Mouse (Mus musculus) testis, postnatal 10 days (tissue): ENCODE data around the gene 5730596B20Rik.

Source experiments
- DNase-seq: peaks from one replicate; pipeline ENCODE4 v3.0.0; 2021; ENCODE audit warnings: low spot score

Gene 5730596B20Rik

GRCm38 (mm10) chr6:52162611-52163365 lies 14.5 kb upstream of the 5730596B20Rik start:
- no peak for DNase-seq

- peak; percentile 42 for DNase-seq
Measured at GRCm38 (mm10) chr6:52163366-52164031, 13.8 kb upstream of the 5730596B20Rik start.

GRCm38 (mm10) chr6:52164051-52164625 lies 13.2 kb upstream of the 5730596B20Rik start:
- peak; percentile 43 for DNase-seq

GRCm38 (mm10) chr6:52164626-52165440 lies 12.5 kb upstream of the 5730596B20Rik start, which contains the start of gene Hoxa2:
Gene Hoxa2, minus strand, starts transcription at chr6:52164831.
- DNase-seq = peak; percentile 41

- DNase-seq = no peak
Measured at GRCm38 (mm10) chr6:52165441-52166370, 11.6 kb upstream of the 5730596B20Rik start.

GRCm38 (mm10) chr6:52166431-52167077 lies 10.7 kb upstream of the 5730596B20Rik start:
- DNase-seq = no peak

GRCm38 (mm10) chr6:52167176-52167575 lies 10.1 kb upstream of the 5730596B20Rik start:
- no peak for DNase-seq

GRCm38 (mm10) chr6:52167736-52168161 lies 9.5 kb upstream of the 5730596B20Rik start:
- DNase-seq = no peak

- DNase-seq = no peak
Measured at GRCm38 (mm10) chr6:52168191-52169055, 8.9 kb upstream of the 5730596B20Rik start.

- DNase-seq = no peak
Measured at GRCm38 (mm10) chr6:52169499-52170165, 7.7 kb upstream of the 5730596B20Rik start.

GRCm38 (mm10) chr6:52170166-52170897 lies 7.0 kb upstream of the 5730596B20Rik start:
- DNase-seq = no peak

GRCm38 (mm10) chr6:52170898-52171223 lies 6.4 kb upstream of the 5730596B20Rik start:
- no peak for DNase-seq

- DNase-seq = no peak
Measured at GRCm38 (mm10) chr6:52171331-52171730, 6.0 kb upstream of the 5730596B20Rik start.

GRCm38 (mm10) chr6:52171938-52172337 lies 5.4 kb upstream of the 5730596B20Rik start:
- DNase-seq = no peak

GRCm38 (mm10) chr6:52172501-52172900 lies 4.8 kb upstream of the 5730596B20Rik start:
- DNase-seq = peak; percentile 82

- no peak for DNase-seq
Measured at GRCm38 (mm10) chr6:52173648-52174047, 3.6 kb upstream of the 5730596B20Rik start.

GRCm38 (mm10) chr6:52174968-52175751 lies 2.1 kb upstream of the 5730596B20Rik start:
- DNase-seq = peak; percentile 47
